Comparison of ENCODE assay signal across 8 mouse cellular contexts in genomic region chr17:34586796-34587422, GRCm38 (mm10). TPM values are rescaled to one million over a fixed set of nuclear protein-coding genes. Genes with fewer than 3 reads are reported as not detected.
A peak's percentile ranks its signal among the peaks of the same experiment; 100 is the strongest.
DNase-seq lines count a peak whose midpoint lies in the region; ATAC-seq and TF ChIP-seq lines count a peak whose summit lies in the region.

No protein-coding gene starts in this region.

- no peaks in the 10 kb centered on the region for H3K36me3 ChIP-seq in ES-E14 (ENCODE audit: control insufficient read depth, insufficient read depth, low read length, poor library complexity, severe bottlenecking)
- no peaks in the 10 kb centered on the region for H3K36me3 ChIP-seq in forebrain, embryonic 13.5 days (ENCODE audit: poor library complexity, severe bottlenecking)
- no peaks in the 10 kb centered on the region for H3K36me3 ChIP-seq in liver, embryonic 16.5 days (ENCODE audit: control insufficient read depth, insufficient read depth)
- no peaks in the 10 kb centered on the region for H3K36me3 ChIP-seq in neural tube, embryonic 11.5 days (ENCODE audit: control insufficient read depth, insufficient read depth, low read length)

- H3K4me3 ChIP-seq in ES-E14 (ENCODE audit: insufficient read depth in 1 of 2, low read depth in 1 of 2, low read length in 2 of 2, poor library complexity in 1 of 2, severe bottlenecking in 1 of 2), result peak overlapping the region; percentile 91 to 95
- H3K4me3 ChIP-seq in forebrain, embryonic 13.5 days, result peak overlapping the region; percentile 69
- peak overlapping the region; percentile 93 for H3K4me3 ChIP-seq in liver, embryonic 16.5 days (ENCODE audit: low read depth, low read length)
- H3K4me3 ChIP-seq in neural tube, embryonic 11.5 days (ENCODE audit: low read depth, low read length), result peak overlapping the region; percentile 67

- WGBS in forebrain, embryonic 13.5 days, result under 1% methylated on average over 38 of the region's 38 CpGs
- under 1% methylated on average over 38 of the region's 38 CpGs for WGBS in liver, embryonic 16.5 days (ENCODE audit: insufficient replicate concordance)
- under 1% methylated on average over 33 of the region's 38 CpGs for WGBS in neural tube, embryonic 11.5 days

- peak overlapping the region; percentile 77 for H3K9ac ChIP-seq in ES-E14 (ENCODE audit: insufficient read depth, low read depth, low read length, poor library complexity, severe bottlenecking)
- peak overlapping the region; percentile 93 for H3K9ac ChIP-seq in forebrain, embryonic 13.5 days
- peak overlapping the region; percentile 82 for H3K9ac ChIP-seq in liver, embryonic 16.5 days (ENCODE audit: low read depth, low read length)
- peak overlapping the region; percentile 80 for H3K9ac ChIP-seq in neural tube, embryonic 11.5 days (ENCODE audit: low read length)

- peak overlapping the region; percentile 89 for H3K4me2 ChIP-seq in forebrain, embryonic 13.5 days
- peak overlapping the region; percentile 100 for H3K4me2 ChIP-seq in liver, embryonic 16.5 days (ENCODE audit: low read depth, low read length)
- H3K4me2 ChIP-seq in neural tube, embryonic 11.5 days (ENCODE audit: low read depth), result peak overlapping the region; percentile 95

- no peaks in the 10 kb centered on the region for H3K9me3 ChIP-seq in ES-E14 (ENCODE audit: control insufficient read depth, insufficient read depth, low read depth, low read length)
- H3K9me3 ChIP-seq in forebrain, embryonic 13.5 days (replicated peaks), result no peaks in the 10 kb centered on the region
- no peaks in the 10 kb centered on the region for H3K9me3 ChIP-seq in liver, embryonic 16.5 days (replicated peaks; ENCODE audit: control insufficient read depth, low read length)
- H3K9me3 ChIP-seq in neural tube, embryonic 11.5 days (ENCODE audit: control insufficient read depth, low read length), result no peaks in the 10 kb centered on the region

- H3K4me1 ChIP-seq in ES-E14 (ENCODE audit: control insufficient read depth in 2 of 2, insufficient read depth in 2 of 2, low read length in 2 of 2, poor library complexity in 1 of 2), result peaks cover 15 to 25% of the 10 kb centered on the region in 2 experiments
- peaks cover 51% of the 10 kb centered on the region for H3K4me1 ChIP-seq in forebrain, embryonic 13.5 days
- H3K4me1 ChIP-seq in liver, embryonic 16.5 days (ENCODE audit: control insufficient read depth, low read depth, low read length), result peaks cover 48% of the 10 kb centered on the region
- peaks cover 38% of the 10 kb centered on the region for H3K4me1 ChIP-seq in neural tube, embryonic 11.5 days (ENCODE audit: control insufficient read depth, insufficient read depth, low read length)

- intact Hi-C loops in heart, postnatal 14 days (cut with DNase I), result no loop called here

- no peaks in the 10 kb centered on the region for H3K27me3 ChIP-seq in forebrain, embryonic 13.5 days
- no peaks in the 10 kb centered on the region for H3K27me3 ChIP-seq in liver, embryonic 16.5 days (ENCODE audit: control insufficient read depth, insufficient read depth, low read depth, low read length)
- H3K27me3 ChIP-seq in neural tube, embryonic 11.5 days (ENCODE audit: control insufficient read depth, insufficient read depth, low read length), result no peaks in the 10 kb centered on the region

- in situ Hi-C loops in ES-E14 (cut with MboI; ENCODE audit: low sequenced_read_pairs in 2 of 2, unreplicated experiment in 2 of 2), result no loop called here

- ATAC-seq in forebrain, embryonic 13.5 days, result peak; percentile 80
- peak; percentile 77 for ATAC-seq in liver, embryonic 16.5 days (ENCODE audit: low read depth)
- peak; percentile 73 for ATAC-seq in neural tube, embryonic 11.5 days (ENCODE audit: insufficient read depth, low FRiP score, low TSS enrichment)

- H3K27ac ChIP-seq in ES-E14 (ENCODE audit: insufficient read depth, low read depth, low read length, poor library complexity, severe bottlenecking), result peak overlapping the region; percentile 90
- H3K27ac ChIP-seq in forebrain, embryonic 13.5 days, result peak overlapping the region; percentile 99
- H3K27ac ChIP-seq in liver, embryonic 16.5 days (ENCODE audit: low read length), result peak overlapping the region; percentile 83
- H3K27ac ChIP-seq in neural tube, embryonic 11.5 days (ENCODE audit: low read depth, low read length), result peak overlapping the region; percentile 98

- DNase-seq in ES-E14 (ENCODE audit: low read depth, low spot score), result peak; percentile 89
- DNase-seq in cerebellum, adult 11 months, result peak; percentile 86
- peak; percentile 83 to 88 for DNase-seq in heart, postnatal 14 days
- peak; percentile 94 to 96 for DNase-seq in kidney, postnatal 4 days
- DNase-seq in neural tube, embryonic 11.5 days (ENCODE audit: low spot score), result peak; percentile 93
- DNase-seq in telencephalon, adult 2 months (ENCODE audit: low read depth, low spot score), result peak; percentile 79

TF ChIP-seq in ES-E14, 5 proteins besides CTCF, POLR2A, EP300 and RAD21:
- TF ChIP-seq HCFC1 (IDR thresholded peaks at IDR 0.05; ENCODE audit: borderline replicate concordance, insufficient read depth, low read length), result no peak; the same call in 1 of the 2 replicates
- no peak for TF ChIP-seq ZNF384 (IDR thresholded peaks at IDR 0.05; ENCODE audit: low read depth, low read length)
- no peak for TF ChIP-seq ZC3H11A (IDR thresholded peaks at IDR 0.05; ENCODE audit: borderline replicate concordance, low read depth, low read length)
- TF ChIP-seq MAFK (IDR thresholded peaks at IDR 0.05; ENCODE audit: insufficient read depth, low read depth, low read length), result no peak
- TF ChIP-seq CHD2 (IDR thresholded peaks at IDR 0.05; ENCODE audit: low read depth, low read length), result no peak
TF ChIP-seq in ES-E14: peak in this region for 0.

RNA-seq across cellular contexts. Expression of gene Gpsm3, which starts 2.7 kb away (rescaled TPM):
- total RNA-seq in ES-E14 (2012; rRNA removed), result 4.9 and 5.8 TPM in 2 replicates
- 2.4 and 3.0 TPM in 2 replicates for polyA plus RNA-seq in forebrain, embryonic 13.5 days (2015; fragmentation: Nextera tagmentation; extraction: Ambion mirVana)
- total RNA-seq in heart, postnatal 14 days (2021), result 1 to 10 TPM; 5.6 to 7.8 TPM
- 14.4 and 15.3 TPM in 2 replicates for polyA plus RNA-seq in liver, embryonic 16.5 days (2015; fragmentation: Nextera tagmentation; extraction: Ambion mirVana)
- polyA plus RNA-seq in neural tube, embryonic 11.5 days (2014; fragmentation: Nextera tagmentation; extraction: Ambion mirVana), result 4.0 and 5.1 TPM in 2 replicates

RNA-seq across cellular contexts. Expression of gene Pbx2, which starts 4.2 kb away (rescaled TPM):
- total RNA-seq in ES-E14 (2012; rRNA removed), result 36.0 and 47.2 TPM in 2 replicates
- polyA plus RNA-seq in forebrain, embryonic 13.5 days (2015; fragmentation: Nextera tagmentation; extraction: Ambion mirVana), result 10.2 and 10.5 TPM in 2 replicates
- total RNA-seq in heart, postnatal 14 days (2021), result 10 to 100 TPM; 20.1 to 22.6 TPM
- 2.5 and 3.2 TPM in 2 replicates for polyA plus RNA-seq in liver, embryonic 16.5 days (2015; fragmentation: Nextera tagmentation; extraction: Ambion mirVana)
- 17.0 and 17.3 TPM in 2 replicates for polyA plus RNA-seq in neural tube, embryonic 11.5 days (2014; fragmentation: Nextera tagmentation; extraction: Ambion mirVana)

RNA-seq across cellular contexts. Expression of gene Ager, which starts 10.8 kb away (rescaled TPM):
- 2.3 and 2.5 TPM in 2 replicates for total RNA-seq in ES-E14 (2012; rRNA removed)
- 2.3 and 2.5 TPM in 2 replicates for polyA plus RNA-seq in forebrain, embryonic 13.5 days (2015; fragmentation: Nextera tagmentation; extraction: Ambion mirVana)
- 1 to 10 TPM; 1.0 to 1.2 TPM for total RNA-seq in heart, postnatal 14 days (2021)
- polyA plus RNA-seq in liver, embryonic 16.5 days (2015; fragmentation: Nextera tagmentation; extraction: Ambion mirVana), result 0.57 and 0.77 TPM in 2 replicates
- 2.3 and 2.4 TPM in 2 replicates for polyA plus RNA-seq in neural tube, embryonic 11.5 days (2014; fragmentation: Nextera tagmentation; extraction: Ambion mirVana)

RNA-seq across cellular contexts. Expression of gene Rnf5, which starts 16.6 kb away (rescaled TPM):
- 21.4 and 22.8 TPM in 2 replicates for total RNA-seq in ES-E14 (2012; rRNA removed)
- polyA plus RNA-seq in forebrain, embryonic 13.5 days (2015; fragmentation: Nextera tagmentation; extraction: Ambion mirVana), result 302 TPM in 2 replicates
- total RNA-seq in heart, postnatal 14 days (2021), result 10 to 100 TPM; 33.6 to 35.4 TPM
- polyA plus RNA-seq in liver, embryonic 16.5 days (2015; fragmentation: Nextera tagmentation; extraction: Ambion mirVana), result 90.3 and 92.4 TPM in 2 replicates
- polyA plus RNA-seq in neural tube, embryonic 11.5 days (2014; fragmentation: Nextera tagmentation; extraction: Ambion mirVana), result 177 and 187 TPM in 2 replicates

RNA-seq across cellular contexts. Expression of gene Agpat1, which starts 17.2 kb away (rescaled TPM):
- 55.9 and 62.7 TPM in 2 replicates for total RNA-seq in ES-E14 (2012; rRNA removed)
- 74.4 and 77.6 TPM in 2 replicates for polyA plus RNA-seq in forebrain, embryonic 13.5 days (2015; fragmentation: Nextera tagmentation; extraction: Ambion mirVana)
- total RNA-seq in heart, postnatal 14 days (2021), result 10 to 100 TPM; 56.3 to 57.9 TPM
- 18.4 and 21.3 TPM in 2 replicates for polyA plus RNA-seq in liver, embryonic 16.5 days (2015; fragmentation: Nextera tagmentation; extraction: Ambion mirVana)
- 83.3 and 91.2 TPM in 2 replicates for polyA plus RNA-seq in neural tube, embryonic 11.5 days (2014; fragmentation: Nextera tagmentation; extraction: Ambion mirVana)

Comparison
In these comparisons a context has a peak if more than half of its experiments do, and no peak if none do; other contexts are left out.
1. Peak in every context shown above with its lines: DNase-seq, ATAC-seq, H3K4me3 ChIP-seq and H3K27ac ChIP-seq.